Mouse (Mus musculus) adrenal gland, postnatal 36 days (tissue): Measurements from ENCODE around the gene Krtap10-4. TPM values are rescaled to one million over a fixed set of nuclear protein-coding genes. Genes with fewer than 3 reads are reported as not detected.
"Not testable (repeated sequence)": the region's sequence is repeated elsewhere in the genome, so short reads cannot be mapped to it uniquely, and the experiment has no call there.

ENCODE experiments used
- DNase-seq, 2 experiments: peaks; one replicate each; pipeline ENCODE4 v3.0.0; 2021; ENCODE audit warnings: mixed read lengths in 1 of 2
- long read RNA-seq, 2 experiments: library from polyadenylated mRNA; stranded (forward); transcript quantifications; one replicate each; pipeline ENCODE4 v2.0.0; 2021; ENCODE audit warnings: borderline sequencing depth in 2 of 2
- total RNA-seq, 2 experiments: library from RNA; stranded (reverse); gene quantifications; 2 replicates each; pipeline ENCODE4 v1.2.3; 2021

Krtap10-4 gene
- total RNA-seq = not detected
- long read RNA-seq, experiment 1 = 0 reads
- long read RNA-seq, experiment 2 = 0 reads

GRCm38 (mm10) chr10:77826951-77827350, at the start of gene Krtap10-4:
Gene Krtap10-4 (minus strand): TSS chr10:77827095.
- no peak for DNase-seq

DNA sequence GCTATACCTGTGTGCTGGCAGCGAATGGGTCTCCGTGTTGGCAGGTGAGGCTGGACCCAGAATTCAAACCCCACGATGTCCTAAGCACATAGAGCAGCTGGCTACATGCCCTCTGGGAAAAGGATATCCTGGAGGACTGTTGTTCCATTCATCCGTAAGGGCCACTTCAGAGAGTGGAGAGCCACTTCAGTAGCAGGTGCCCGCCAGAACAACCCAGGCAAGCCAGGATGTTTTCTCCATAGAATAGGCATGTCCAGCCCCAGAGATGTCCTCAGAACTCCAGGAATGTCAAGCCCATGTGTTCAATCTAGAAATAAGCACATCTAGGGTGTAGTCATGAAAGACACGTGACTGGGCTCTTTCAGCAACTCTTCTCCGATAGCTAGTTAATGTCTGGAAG, 42.8 kb upstream of the Krtap10-4 start:
- DNase-seq = no peak

DNA sequence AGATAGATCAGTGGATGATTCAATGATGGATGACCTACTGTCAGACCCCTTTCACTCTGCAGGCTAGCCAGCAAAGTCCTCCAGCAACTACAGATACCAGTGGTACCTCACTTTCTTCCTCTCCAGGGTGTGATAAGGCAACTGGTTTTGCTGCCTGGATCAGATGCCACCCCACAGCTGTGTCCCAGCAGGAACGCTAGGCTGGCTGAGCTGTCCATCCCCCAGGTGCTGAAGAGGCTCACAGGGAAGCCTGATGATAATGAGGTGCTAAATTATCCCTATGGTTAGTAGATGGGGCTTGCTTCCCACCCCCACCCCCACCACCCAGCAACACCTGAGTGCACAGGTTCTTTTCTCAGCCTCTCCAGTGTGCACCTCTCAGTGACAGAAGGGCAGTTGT, 40.7 kb upstream of the Krtap10-4 start:
- DNase-seq = no peak

GRCm38 (mm10) chr10:77864762-77865143, 37.9 kb upstream of the Krtap10-4 start:
- peak; percentile 25 to 32 for DNase-seq

GRCm38 (mm10) chr10:77864067-77864761, 37.3 kb upstream of the Krtap10-4 start:
- peak; percentile 38 for DNase-seq

DNA sequence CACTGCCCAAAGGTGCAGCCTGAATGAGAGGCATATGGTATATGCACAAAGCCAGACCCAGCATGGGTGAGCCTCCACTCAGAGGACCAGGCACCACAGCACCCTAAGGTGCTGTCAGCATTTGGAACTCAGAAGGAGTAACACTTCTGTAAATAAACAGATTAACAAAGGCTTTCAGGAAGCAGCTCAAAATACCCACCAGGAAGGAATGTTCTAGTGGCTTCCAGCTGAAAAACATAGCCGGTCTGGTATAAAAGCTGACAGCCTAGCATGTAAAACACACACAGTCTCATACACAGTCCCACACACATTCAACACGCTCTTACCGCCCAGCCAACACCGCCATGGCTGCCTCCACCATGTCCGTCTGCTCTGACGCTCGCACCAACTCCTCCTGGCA, 34.8 kb upstream of the Krtap10-4 start, which contains the start of gene Gm3285:
Gene Gm3285 (plus strand): TSS at position 301 of the 400 bp plus-strand sequence.
- DNase-seq = no peak

GRCm38 (mm10) chr10:77852559-77852958, 25.7 kb upstream of the Krtap10-4 start, which contains the start of gene Gm10318:
Gene Gm10318 (plus strand): TSS chr10:77852859.
- DNase-seq = no peak

- DNase-seq = no peak
These were observed 20.6 kb upstream of the Krtap10-4 start for GRCm38 (mm10) chr10:77847538-77847937.

GRCm38 (mm10) chr10:77846961-77847360, 20.1 kb upstream of the Krtap10-4 start:
- no peak for DNase-seq

DNA sequence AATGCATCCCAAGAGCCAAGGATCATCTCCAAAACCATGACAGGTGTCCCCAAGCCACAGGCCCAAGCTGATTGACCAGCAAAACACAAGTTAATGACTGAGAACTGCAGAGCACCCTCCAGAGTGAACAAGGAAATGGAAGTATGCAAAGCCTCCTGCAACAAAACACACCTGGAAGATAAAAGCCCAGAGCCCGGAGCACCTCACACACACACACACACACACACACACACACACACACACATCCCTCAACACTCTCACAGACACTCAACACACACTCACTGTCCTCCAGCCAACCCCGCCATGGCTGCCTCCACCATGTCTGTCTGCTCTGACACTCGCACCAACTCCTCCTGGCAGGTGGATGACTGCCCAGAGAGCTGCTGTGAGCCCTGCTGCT, 19.6 kb upstream of the Krtap10-4 start, which contains the start of gene Gm36176:
Gene Gm36176 (plus strand): TSS at position 301 of the 400 bp plus-strand sequence.
- no peak for DNase-seq

- peak; percentile 26 to 32 for DNase-seq
These were observed 12.1 kb upstream of the Krtap10-4 start for GRCm38 (mm10) chr10:77839006-77839405.

DNA sequence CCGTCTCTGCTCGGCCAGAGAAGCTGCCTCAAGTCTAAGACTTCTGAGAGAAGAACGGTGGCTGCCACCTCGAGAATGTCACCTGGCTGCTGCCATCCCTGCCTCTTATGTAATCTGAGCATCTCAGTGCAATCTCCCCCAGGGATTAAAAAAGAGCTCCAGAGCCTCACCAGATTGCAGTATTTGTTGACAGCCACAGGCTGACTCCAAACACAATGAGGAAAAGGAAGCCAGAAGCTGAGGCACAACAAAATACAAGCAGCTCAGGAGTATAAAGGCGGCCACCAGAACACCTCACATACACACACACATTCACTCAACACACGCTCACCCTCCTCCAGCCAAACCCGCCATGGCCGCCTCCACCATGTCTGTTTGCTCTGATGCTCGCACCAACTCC, 8.8 kb upstream of the Krtap10-4 start, which contains the start of gene Krtap10-10:
Gene Krtap10-10 (plus strand): TSS at position 301 of the 400 bp plus-strand sequence.
- no peak for DNase-seq

- no peak for DNase-seq
These were observed 7.7 kb downstream of the Krtap10-4 start for GRCm38 (mm10) chr10:77819203-77819602.

DNA sequence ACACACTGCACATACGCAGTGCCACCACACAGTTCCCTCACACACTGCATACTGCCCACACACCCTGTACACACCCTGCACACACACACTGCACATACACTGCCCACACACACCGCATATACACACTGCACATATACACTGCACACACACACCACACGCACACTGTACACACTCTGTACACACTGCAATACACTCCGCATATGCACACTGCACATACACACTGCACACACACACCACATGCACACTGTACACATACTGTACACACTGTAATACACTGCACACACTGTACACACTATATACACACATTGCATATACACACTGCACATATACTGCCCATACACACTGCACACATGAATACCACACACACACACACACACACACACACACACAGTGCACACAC, 8.4 kb downstream of the Krtap10-4 start:
- DNase-seq = no peak

DNA sequence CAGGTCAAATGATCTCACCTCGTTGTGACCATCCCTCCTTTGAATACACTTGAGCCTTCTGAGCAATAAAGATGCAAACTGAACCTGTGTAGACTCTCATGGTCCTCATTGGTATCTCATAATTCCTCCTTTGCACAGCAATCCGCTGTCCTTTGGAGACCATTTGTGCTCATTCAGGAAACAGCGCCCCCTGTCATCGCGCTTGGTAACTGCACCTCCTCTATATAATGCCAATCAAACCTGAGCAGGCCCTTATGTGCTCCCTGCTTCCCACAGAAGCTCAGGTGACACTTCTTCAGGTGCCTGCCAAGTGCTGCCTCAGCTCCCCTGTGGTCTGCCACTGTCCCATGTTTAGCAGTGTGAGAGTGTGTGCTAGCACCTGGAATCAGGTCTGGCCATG, 11.4 kb downstream of the Krtap10-4 start:
- peak in 1 of 2 experiments; percentile 26 for DNase-seq

DNA sequence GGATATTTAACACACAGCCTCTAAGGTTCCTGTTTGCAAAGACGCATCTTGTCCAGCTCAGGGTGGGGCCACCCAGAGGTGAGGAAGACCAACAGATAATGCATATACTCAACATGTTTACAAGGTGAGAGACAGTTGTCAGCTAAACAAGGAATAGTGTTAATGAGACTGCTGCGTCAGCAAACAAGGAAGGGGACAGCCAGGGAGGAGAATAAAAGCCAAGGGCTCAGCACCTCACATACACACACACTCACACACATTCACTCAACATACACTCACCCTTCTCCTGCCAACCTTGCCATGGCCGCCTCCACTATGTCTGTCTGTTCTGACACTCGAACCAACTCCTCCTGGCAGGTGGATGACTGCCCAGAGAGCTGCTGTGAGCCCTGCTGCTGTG, 12.5 kb downstream of the Krtap10-4 start, which contains the start of gene Gm2696:
Gene Gm2696 (plus strand): TSS at position 301 of the 400 bp plus-strand sequence.
- no peak for DNase-seq

DNA sequence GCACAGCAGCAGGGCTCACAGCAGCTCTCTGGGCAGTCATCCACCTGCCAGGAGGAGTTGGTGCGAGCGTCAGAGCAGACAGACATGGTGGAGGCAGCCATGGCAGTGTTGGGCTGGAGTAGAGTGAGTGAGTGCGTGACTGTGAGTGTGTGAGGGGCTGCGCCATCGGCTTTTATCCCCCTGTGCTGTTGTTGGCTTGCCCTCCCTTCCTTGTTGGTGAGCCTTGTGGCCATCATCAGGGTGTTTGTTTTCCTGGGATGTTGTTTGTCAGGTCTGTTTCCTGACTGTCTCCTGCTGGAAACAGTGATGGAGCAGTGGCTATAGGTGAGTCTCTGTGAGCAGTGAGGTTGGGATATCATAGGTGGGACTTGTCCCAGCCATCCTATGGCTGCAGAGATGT, 15.2 kb downstream of the Krtap10-4 start, which contains the start of gene Gm9507:
Gene Gm9507 (minus strand): TSS at position 101 of the 400 bp plus-strand sequence.
- DNase-seq = no peak

- DNase-seq = no peak
These were observed 22.8 kb downstream of the Krtap10-4 start for GRCm38 (mm10) chr10:77804095-77804494.

GRCm38 (mm10) chr10:77798921-77799508, 27.9 kb downstream of the Krtap10-4 start, which contains the start of gene Gm19668:
Gene Gm19668 (minus strand): TSS chr10:77799133.
- no peak for DNase-seq

DNA sequence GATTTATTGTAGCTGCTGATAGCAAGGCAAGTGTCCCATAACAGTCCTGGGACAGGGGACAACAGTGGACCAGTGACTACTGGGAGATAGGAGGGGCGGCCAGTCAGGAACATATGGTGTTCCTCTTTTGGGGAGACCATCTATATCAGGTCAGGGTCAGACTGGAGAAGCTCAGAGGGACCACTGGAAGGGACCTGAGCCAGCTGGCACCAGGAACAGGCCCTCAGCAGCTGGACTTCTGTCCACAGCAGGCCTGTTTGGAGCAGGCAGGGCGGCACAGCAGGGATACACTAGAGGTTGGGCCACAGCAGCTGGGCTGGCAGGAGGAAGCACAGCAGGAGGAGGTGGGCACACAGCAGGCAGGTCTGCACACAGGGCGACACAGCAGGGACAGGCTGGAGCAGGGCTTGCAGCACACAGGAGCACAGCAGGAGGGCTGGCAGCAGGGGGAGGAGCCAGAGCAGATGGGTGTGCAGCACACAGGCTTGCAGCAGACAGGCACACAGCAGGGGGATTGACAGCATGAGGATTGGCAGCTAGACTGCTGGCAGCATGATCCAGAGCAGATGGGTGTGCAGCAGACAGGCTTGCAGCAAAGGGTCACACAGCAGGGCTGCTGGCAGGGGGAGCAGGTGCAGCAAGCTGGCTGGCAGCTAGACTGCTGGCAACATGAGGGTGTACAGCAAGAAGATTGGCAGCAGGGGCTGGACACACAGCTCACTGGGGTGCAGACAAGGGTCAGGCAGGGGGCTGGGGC, 28.6 kb downstream of the Krtap10-4 start:
- DNase-seq = not testable (repeated sequence)

- DNase-seq = no peak
These were observed 29.2 kb downstream of the Krtap10-4 start for GRCm38 (mm10) chr10:77797677-77798076.

DNA sequence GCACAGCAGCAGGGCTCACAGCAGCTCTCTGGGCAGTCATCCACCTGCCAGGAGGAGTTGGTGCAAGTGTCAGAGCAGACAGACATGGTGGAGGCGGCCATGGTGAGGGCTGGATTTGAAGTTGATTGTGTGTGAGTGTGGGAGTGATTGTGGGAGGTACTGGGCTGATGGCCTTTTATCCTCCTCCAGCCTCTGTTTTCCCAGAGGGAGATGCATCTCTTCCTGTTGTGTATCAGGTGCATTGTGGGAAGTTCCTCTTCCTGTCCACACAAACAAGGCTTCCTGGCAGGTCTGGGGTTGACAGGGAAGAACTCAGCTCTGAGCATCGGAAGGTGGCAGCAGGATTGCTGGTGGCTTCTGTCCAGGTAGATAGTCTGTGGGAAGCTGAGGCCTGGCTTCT, 31.9 kb downstream of the Krtap10-4 start, which contains the start of gene Gm9639:
Gene Gm9639 (minus strand): TSS at position 101 of the 400 bp plus-strand sequence.
- DNase-seq = no peak
